Mouse (Mus musculus): Measurements from ENCODE around the gene Nmnat2. TPM values are rescaled to one million over a fixed set of nuclear protein-coding genes. Genes with fewer than 3 reads are reported as not detected.

Nmnat2 gene
- total RNA-seq, 1 experiment from 2014 or later: 0.09 TPM

GRCm38 (mm10) chr1:153144021-153144420 lies 189.2 kb downstream of the Nmnat2 start:
- ATAC-seq (replicated peaks; ENCODE audit: low read depth, poor library complexity, severe bottlenecking): no peak

- no peak for ATAC-seq (replicated peaks; ENCODE audit: low read depth, poor library complexity, severe bottlenecking)
Measured at GRCm38 (mm10) chr1:153145791-153146190, 191.0 kb downstream of the Nmnat2 start.

- no peak for ATAC-seq (replicated peaks; ENCODE audit: low read depth, poor library complexity, severe bottlenecking)
Measured at GRCm38 (mm10) chr1:153152594-153152993, 197.8 kb downstream of the Nmnat2 start.

GRCm38 (mm10) chr1:153153619-153154137 lies 198.9 kb downstream of the Nmnat2 start:
- no peak for ATAC-seq (replicated peaks; ENCODE audit: low read depth, poor library complexity, severe bottlenecking)

- ATAC-seq (replicated peaks; ENCODE audit: low read depth, poor library complexity, severe bottlenecking): no peak
Measured at GRCm38 (mm10) chr1:153155364-153155763, 200.6 kb downstream of the Nmnat2 start.

- ATAC-seq (replicated peaks; ENCODE audit: low read depth, poor library complexity, severe bottlenecking): no peak
Measured at GRCm38 (mm10) chr1:153157021-153157623, 202.3 kb downstream of the Nmnat2 start.

- no peak for ATAC-seq (replicated peaks; ENCODE audit: low read depth, poor library complexity, severe bottlenecking)
Measured at GRCm38 (mm10) chr1:153159137-153159536, 204.3 kb downstream of the Nmnat2 start.

GRCm38 (mm10) chr1:153163831-153164230 lies 209.0 kb downstream of the Nmnat2 start:
- ATAC-seq (replicated peaks; ENCODE audit: low read depth, poor library complexity, severe bottlenecking): no peak

- no peak for ATAC-seq (replicated peaks; ENCODE audit: low read depth, poor library complexity, severe bottlenecking)
Measured at GRCm38 (mm10) chr1:153168293-153168692, 213.5 kb downstream of the Nmnat2 start.

Other genes with a start within 250 kb of the Nmnat2 start
- gene Apobec4, start 204.4 kb upstream of the Nmnat2 start, total RNA-seq (2017): not detected in 2 replicates
- gene Rgl1, start 188.6 kb upstream of the Nmnat2 start, total RNA-seq (2017): 8.7 and 9.5 TPM in 2 replicates
- 101 and 118 TPM in 2 replicates for gene Arpc5, start 188.5 kb upstream of the Nmnat2 start, total RNA-seq (2017)
- 70.1 and 77.4 TPM in 2 replicates for gene Ncf2, start 154.8 kb upstream of the Nmnat2 start, total RNA-seq (2017)
- 28.7 and 41.9 TPM in 2 replicates for gene Smg7, start 52.3 kb upstream of the Nmnat2 start, total RNA-seq (2017)
- not detected in 2 replicates for gene Lamc2, start 231.5 kb downstream of the Nmnat2 start, total RNA-seq (2017)

All from common myeloid progenitor, adult 5-6 weeks (primary cell).